Mouse (Mus musculus): ENCODE results near the gene Zfp593.

The Zfp593 gene

DNA sequence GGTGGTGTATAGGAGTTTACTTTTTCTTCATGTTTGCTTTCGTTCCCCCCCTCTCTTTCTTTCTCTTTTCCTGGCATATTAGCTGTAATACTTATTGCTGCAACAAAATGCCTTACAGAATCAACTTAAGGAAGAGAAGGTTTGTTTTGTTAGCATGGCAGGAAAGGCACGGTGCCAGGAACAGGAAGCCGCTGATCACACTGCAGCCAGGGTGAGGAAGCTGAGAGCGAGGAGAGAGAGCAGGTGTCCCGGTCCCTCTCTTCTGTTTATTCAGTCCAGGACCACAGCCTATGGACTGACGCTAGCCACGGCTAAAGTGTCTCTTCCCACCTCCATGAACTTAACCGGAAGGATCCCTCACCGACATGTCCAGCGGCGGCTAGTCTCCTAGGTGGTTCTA, 13.0 kb upstream of the Zfp593 start:
- intact Hi-C loops (cut with DNase I): no loop called here

GRCm38 (mm10) chr4:134257198-134258009, 12.0 kb upstream of the Zfp593 start:
- intact Hi-C loops (cut with DNase I): no loop called here

- intact Hi-C loops (cut with DNase I): no loop called here
These were observed 11.2 kb upstream of the Zfp593 start for GRCm38 (mm10) chr4:134256407-134257197.

- intact Hi-C loops (cut with DNase I): no loop called here
These were observed 10.5 kb upstream of the Zfp593 start for GRCm38 (mm10) chr4:134255854-134256253.

GRCm38 (mm10) chr4:134254835-134255234, 9.4 kb upstream of the Zfp593 start:
- intact Hi-C loops (cut with DNase I): no loop called here

DNA sequence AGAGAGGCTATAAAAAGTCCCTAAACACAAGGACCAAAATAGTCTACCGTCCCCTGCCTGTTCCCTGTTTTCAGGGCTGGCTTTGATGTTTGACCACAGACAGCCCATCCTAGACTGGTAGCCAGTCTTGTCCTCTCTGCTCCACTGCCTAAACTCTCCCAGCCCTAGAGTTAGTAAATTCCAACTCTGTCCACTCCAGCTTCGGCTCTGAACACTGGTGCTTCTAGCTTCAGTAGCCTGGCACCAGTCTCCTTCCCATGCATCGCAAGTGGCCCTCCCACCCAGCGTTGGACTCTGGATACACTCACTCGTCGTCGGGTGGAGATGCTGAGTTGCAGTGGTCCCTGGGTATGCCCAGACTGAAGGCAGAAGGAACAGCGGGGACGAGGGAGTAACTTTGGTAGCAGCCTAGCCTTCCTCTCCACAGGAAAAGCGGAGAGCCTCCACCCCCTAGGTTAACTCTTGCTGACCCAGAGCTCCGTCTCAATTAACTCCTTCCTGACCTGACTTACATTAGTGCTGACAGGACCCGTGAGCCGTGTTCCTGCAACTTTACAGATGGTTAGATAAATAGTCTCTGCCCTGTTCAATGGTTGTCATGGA, 8.4 kb upstream of the Zfp593 start, which contains the start of gene Grrp1:
Grrp1 (minus strand) TSS at position 385 of the 603 bp plus-strand sequence.
- intact Hi-C loops (cut with DNase I): no loop called here

- intact Hi-C loops (cut with DNase I): no loop called here
These were observed 7.7 kb upstream of the Zfp593 start for GRCm38 (mm10) chr4:134252911-134253721.

- intact Hi-C loops (cut with DNase I): no loop called here
These were observed 6.9 kb upstream of the Zfp593 start for GRCm38 (mm10) chr4:134252131-134252910.

DNA sequence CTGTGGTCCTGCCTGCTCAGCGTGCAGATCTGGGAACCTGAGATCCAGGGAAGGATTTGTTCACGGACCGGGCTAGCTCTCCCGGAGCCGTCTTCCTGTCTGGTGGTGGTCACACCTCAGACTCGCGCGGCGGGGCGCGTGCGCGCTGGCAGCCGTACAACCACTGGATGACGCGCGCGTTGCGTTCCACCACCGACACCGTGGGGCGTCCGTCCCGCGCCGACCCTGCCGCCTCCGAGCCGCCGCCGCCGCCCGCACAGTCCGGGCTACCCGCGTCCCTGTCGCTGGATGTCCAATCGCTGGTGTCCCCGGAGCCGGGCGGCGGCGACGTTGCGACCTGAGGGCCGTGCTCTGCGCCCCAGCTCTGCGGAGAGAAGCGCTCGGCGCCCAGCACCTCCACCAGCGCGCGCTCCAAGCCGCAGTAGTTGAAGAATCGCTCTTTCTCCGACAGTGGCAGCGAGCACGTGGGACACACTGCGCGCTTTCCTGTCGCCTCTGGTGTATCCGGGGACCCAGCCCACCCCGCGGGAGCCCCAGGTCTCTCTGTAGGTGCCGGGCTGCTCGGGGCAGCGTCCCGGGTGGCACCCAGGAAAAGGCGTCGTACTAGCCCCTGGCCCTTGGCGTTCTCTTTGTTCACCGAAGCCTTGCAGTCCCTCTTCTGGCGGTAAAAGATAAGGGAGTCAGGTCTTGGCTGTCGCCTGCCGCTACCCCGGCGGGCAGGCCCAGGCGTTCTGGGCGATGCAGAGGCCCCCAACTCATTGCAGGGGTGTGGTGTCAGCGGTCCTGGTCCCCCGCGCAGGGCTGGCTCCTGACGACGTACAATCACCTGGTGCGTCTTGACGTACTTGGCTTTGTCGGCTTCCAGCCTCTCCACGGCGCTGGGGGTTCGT, 6.1 kb upstream of the Zfp593 start:
- intact Hi-C loops (cut with DNase I): no loop called here

DNA sequence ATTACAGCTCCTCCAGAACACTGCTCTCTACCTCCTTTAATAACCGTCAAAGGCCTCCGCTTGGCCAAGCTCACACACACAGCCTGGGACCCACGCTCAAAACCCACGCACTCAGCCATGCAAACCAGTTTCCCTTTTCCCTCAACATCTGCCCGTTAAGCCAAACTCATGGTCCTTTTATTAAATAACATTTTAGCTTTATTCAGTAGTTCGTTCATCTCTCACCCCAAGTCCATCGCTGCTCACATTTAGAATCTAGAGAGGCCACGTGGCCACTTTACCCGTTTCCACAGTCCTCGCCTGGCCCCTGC, 5.5 kb upstream of the Zfp593 start:
- intact Hi-C loops (cut with DNase I): no loop called here

GRCm38 (mm10) chr4:134250116-134250929, 4.9 kb upstream of the Zfp593 start:
- intact Hi-C loops (cut with DNase I): no loop called here

DNA sequence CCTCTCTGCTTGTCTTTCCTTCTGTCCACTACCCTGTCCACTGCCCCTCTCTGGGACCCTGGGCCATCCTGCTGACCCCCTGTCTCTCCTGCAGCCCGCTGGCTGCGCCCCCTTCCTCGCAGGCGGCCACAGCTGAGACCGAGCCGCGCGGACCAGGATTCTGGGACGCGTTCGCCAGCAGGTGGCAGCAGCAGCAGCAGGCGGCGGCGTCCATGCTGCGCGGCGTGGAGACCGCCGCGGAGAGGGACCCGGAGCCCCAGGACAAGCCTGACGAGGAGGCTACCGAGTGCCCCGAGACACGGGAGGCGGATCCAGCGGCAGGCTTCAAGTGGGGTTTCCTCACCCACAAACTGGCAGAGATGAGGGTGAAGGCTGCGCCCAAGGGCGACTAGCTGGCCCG, 4.3 kb upstream of the Zfp593 start:
- intact Hi-C loops (cut with DNase I): loop anchor here (5.0 kb wide), 2 partner anchors 38 to 143 kb away; partner anchors contain the start of gene Pdik1l

DNA sequence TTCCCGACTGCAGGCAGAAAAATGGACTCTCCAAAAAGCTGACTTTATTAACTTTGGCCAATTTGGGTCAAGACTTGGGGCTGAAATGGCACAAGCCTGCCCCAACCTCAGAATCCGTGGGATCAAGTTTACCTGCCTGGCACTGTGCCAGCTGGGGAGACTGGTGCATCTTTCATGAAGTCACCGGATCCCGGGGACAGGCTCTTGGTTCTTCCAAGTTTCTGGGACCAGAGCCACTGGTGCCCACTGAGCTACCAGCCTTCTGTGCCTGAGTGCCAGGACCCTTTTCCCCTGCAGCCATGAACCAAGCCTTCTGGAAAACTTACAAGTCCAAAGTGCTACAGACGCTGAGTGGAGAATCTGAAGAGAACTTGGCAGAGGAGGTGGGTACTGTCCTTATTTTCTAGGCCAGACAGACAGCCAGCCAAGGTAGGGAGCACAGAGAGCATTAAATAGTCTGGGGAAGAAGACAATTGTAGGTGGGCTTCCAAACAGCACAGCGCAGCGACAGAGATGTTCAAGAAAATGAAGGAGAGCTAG, 1.4 kb upstream of the Zfp593 start, which contains the start of gene Gm30191:
Gm30191 (plus strand) TSS at position 217 of the 540 bp plus-strand sequence.
- intact Hi-C loops (cut with DNase I): loop anchor here (5.0 kb wide), 2 partner anchors 41 to 146 kb away; partner anchors contain the start of gene Pdik1l

- intact Hi-C loops (cut with DNase I): loop anchor here (5.0 kb wide), 2 partner anchors 41 to 146 kb away; partner anchors contain the start of gene Pdik1l
These were observed 864 bp upstream of the Zfp593 start for GRCm38 (mm10) chr4:134246256-134246655.

DNA sequence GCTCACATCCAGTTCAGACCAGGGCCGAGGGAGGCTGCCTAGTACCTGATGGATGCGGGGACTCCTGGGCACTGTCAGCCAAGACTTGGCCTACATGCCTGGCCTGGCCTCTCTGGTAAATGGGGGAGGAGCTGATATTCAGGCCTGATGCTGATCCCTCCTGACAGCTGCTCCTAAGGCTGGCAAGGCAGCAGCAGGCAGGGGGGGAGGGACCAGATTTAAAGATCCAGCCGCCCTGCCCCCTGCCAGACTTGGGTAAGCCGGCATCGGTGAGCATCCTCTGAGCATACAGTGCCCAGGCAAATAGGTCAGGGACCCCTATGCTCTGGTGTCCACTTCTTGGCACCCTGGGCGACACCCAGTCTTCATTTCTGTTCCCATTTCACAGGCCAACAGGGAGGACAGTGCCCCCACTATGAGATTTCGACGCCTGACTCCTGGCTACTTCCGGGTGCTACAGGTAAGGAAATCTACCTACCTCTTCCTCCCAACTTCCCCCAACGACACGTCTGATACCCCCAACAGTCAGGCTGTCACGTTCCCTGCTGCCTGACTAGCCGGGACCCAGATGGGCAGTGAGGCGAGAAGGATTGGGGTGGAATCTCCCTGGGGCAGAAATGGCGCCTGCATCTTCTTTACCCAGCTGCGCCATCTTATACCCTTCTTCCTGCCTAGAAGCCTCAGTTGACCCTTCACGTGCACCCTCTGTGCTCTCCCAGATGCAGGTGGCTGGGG, 1.7 kb downstream of the Zfp593 start, which contains the start of gene E130218I03Rik:
E130218I03Rik (plus strand) TSS at position 147 of the 735 bp plus-strand sequence.
- intact Hi-C loops (cut with DNase I): loop anchor here (2.0 kb wide), 1 partner anchor 57 kb away; the partner anchor contains the start of gene Cep85

GRCm38 (mm10) chr4:134238686-134239085, 6.7 kb downstream of the Zfp593 start:
- intact Hi-C loops (cut with DNase I): no loop called here

GRCm38 (mm10) chr4:134238279-134238651, 7.1 kb downstream of the Zfp593 start, which contains the start of gene Cnksr1:
Cnksr1 (minus strand) TSS chr4:134238399.
- intact Hi-C loops (cut with DNase I): no loop called here
